Mouse (Mus musculus) retina, embryonic 14.5 days (tissue): ENCODE measurements at regions not wholly inside any gene's neighbourhood (a gene's known extent, or its start where the extent isn't known, plus 50 kb on each side); places are given as distances from the start of the nearest gene placed in this dataset.

Source experiments
- DNase-seq: peaks from one replicate; pipeline ENCODE4 v3.0.0-alpha.2; 2015; ENCODE audit warnings: low spot score

DNA sequence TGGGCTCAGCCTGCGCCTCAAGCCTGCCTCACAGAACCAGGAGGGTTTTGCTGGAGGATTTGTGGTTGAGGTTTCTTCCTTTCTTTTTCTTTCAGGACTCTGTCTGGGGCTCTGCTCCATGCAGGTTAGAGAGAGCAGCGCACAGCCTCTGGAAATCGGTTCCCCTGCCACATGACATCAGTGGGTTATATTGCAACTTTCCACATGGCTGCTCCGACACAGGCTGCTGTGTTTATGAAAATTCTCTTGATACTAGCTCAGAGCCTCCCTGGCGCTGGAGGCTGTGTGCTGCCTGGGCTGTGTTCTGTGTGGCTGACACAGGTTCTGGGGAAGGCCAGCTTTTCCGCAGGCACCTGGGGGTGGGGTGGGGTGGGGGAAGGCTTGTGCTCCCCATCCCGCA is 178.7 kb upstream of the Gm4791 start:
- peak; percentile 60 for DNase-seq

DNA sequence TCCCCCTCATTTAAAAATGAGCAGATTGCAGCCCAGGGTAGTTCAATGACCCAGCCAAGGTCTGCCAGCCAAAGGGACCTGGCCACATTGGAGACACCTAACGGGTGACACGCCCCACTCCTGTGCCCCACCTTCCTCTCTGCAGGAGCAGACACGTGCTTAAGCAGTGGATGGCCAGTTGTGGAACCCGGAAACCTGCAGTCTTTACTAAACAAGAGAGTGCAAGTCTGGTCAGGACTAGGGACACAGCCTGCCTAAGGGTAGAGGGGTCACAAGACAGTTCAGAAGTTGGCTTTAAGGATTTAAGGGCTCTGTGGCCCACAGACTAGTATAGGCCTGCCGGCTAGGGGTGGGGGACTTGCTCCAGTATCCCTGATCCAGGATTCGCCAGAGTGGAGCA is 179.2 kb upstream of the Gm4791 start:
- no peak for DNase-seq

DNA sequence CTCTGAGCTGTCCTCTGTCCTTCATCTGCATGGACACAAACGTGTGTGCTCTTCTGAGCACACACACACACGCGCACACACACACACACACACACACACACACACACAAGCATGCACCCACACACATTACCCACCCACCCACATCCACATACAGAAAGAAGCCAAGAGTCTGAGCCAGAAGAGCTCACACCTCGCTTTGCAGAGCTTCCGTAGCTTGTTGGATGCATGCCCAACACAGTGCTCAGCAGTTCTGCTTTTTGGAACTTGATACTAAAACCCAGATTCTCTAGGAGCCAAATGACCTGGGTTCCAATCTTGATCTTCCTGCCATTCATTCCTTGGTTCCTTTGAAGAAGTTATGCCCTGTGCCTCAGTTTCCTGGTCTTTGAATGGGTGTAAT is 182.4 kb upstream of the Gm4791 start:
- no peak for DNase-seq

GRCm38 (mm10) chr9:46814478-46815241 is 183.9 kb upstream of the Gm4791 start:
- peak; percentile 96 for DNase-seq

DNA sequence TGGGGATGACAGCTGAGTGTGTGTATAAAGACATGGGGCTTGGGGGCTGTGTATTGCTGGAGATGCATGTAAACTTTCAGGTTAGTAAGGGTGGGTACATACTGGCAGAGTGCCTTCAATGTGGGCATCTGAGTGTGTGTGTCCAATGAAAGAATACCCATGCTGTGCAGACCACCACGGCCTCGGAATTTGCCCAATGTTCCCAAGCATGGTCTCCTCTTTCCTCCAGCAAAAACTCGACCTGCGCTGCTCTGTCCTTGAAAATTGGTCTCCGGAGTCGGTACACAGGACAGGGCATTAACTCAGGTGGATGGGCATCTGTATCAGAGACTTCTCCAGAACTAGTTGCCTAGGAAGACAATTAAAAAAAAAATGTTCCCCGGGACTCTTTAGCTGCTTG is 188.3 kb upstream of the Gm4791 start:
- no peak for DNase-seq

- DNase-seq, result no peak
Measured at GRCm38 (mm10) chr9:46795446-46795845, 203.1 kb upstream of the Gm4791 start.

DNA sequence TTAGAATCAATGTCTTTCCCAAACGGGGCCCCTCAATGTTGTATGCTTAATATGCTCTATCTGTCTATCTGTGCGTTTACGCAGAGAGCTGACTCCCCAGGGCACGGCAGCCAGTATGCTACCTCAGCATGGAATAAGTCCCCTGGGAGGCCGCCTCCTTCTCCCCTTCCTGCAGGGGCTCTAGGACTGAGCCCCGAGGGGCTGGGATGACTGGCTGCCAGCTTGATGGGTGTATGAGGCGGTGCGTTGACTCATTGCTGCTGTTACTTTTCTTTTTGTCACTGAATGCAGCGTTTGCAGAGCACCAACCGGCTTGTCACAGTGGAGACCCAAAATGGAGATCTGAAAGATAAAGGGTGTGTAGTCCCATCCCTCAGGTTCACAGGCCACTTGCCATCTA is 209.5 kb upstream of the Gm4791 start:
- no peak for DNase-seq

DNA sequence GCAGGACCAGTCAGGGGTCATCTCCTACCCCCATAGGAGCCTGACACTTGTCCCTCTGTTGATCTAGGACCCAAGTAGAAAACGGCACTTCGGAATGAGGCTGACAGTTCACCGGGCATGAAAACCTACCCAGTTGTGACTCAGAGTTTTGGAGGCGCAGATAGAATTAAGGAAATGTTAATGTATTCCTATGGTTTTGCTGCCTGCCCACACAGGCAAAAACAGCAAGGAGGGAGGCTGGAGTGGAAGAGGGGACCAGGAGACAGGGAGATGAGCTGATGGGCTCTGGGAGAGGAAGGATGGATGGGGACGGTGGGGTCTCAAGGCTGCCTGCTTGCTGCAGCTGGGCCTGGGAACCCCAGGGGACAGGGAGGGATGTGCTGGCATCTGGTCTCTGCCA is 210.1 kb upstream of the Gm4791 start:
- DNase-seq, result no peak

DNA sequence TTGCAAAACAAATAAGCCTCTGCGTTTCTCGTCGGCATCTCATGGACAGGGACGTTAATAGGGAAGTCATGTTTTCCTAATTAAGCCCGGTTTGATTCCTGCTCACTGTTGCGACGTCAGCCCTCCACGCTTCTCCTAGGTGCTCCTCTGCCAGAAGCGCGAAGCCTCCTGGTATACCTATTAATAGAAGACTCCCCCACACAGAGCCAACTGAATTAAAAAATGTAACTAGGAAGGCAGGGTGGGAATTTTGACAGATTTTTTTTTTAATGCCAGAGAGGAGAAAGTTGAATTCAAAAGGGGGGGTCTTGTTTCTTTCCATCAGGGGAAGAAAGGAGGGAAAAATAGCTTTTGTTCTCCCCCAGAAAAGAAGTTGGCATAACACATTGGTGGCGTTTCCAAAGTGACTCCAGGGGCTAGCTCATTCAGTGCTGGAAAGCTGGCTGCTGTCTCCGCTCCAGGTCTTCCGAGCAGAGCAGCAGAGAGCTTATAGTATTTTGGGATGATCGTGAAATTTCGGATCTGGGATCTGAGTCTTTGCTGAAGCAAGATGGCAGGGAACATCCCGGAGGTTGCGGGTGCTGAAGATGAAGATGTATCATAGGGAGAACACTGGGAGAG is 214.1 kb upstream of the Gm4791 start:
- no peak for DNase-seq

DNA sequence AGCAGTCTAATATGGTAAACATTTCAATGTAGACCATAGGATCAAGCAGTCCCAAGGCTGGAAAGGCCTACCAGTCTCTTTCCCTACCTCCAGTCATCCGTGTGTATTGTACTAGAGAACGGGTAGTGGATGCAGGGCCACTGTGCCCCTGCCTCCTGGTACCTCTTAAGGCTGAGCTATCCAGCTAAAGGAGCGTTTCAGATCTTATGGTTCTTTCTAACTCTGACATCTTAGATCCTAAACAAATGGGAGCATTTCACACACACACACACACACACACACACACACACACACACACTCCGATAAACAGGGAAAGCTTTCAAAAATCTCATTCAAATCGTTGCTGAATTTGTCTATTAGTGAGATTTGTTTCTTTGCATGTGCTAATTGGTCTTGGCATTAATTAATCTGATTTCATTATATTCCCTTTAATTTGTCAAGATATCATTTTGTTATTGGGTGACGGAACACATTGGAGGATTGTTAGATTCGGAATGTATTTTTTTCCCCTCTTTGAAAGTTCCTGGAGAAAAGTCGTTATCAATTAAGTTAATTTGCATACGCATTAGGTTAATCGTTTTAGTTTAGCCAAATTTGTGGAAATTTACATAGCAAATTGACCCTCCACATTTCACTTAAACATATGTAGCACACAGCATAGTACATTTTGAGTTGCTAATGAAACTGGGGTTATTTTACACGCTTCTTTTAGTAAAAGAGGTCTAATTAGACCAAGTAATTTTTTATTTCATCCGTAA is 214.8 kb upstream of the Gm4791 start:
- DNase-seq, result no peak

- DNase-seq, result no peak
Measured at GRCm38 (mm10) chr9:46781681-46782080, 216.9 kb upstream of the Gm4791 start.

DNA sequence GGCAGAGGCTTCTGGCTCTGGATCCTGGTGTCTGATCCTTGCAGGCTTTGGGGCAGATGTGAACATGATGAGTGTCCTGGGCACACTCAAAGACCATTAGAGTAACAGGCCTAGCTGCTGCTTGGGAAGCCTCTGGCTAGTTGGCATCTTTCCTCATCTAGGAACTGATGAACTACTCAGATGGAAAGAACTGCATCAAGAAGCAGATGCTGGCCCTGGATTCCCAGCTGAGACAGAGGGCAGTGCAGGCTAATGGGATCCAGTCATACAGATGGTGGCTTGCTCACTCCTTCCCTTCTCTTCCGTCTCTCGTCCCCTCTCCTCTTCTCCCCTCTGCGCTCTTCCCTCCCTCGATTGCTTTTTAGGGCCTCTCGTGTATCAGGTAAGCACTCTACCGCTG is 219.8 kb upstream of the Gm4791 start:
- no peak for DNase-seq

- no peak for DNase-seq
Measured at GRCm38 (mm10) chr9:46774821-46775220, 223.7 kb upstream of the Gm4791 start.

DNA sequence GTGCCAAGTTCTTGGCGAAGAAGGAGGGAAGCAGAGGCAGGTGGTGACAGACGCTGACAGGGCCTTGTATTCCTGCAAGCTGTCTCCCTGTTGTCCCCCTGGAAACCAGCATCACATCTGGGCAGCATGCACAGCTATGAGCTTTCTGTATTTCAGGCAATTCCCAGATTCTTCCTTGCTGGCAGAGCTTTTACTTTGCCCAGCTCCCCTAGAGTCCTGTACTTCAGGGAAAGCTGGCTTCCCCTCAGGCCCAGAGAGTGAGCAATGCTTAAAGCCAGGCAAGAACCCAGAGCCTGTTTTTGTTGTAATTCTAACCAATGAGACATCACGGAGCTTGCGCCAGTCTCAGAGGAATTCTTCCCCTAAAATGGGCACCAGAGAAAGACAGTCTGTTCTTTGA is 238.3 kb upstream of the Gm4791 start:
- DNase-seq, result no peak

DNA sequence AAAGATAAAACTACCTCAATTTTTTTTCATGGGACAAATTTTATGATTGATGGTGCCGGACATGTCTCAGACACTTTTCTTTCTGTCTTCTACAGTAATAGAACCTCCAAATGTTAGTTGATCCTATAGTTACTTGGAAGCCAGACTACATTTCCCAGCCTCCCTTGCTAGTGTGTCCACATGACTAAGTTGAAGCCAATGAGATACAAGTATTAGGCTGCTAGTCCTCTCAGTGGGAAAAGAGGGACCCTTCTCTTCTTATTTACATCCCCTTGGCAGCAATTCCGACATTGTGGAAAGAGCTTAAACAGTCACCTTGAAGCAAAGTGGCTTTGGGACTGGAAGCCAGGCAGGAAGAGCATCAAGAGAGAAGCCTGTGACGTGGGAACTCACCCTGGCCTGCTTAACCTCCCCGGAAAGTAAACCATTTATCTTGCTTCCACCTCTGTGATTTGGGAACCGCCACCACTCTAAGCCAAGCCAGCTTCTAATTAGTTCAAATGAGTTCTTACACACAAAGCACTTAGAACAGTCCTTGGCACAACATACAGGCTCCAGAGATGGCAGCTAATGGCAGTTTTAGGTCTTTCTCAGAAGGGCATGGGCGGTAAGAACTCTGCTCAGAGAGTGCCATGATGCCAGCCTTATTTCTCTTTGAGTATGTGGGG is 241.4 kb upstream of the Gm4791 start:
- DNase-seq, result no peak

DNA sequence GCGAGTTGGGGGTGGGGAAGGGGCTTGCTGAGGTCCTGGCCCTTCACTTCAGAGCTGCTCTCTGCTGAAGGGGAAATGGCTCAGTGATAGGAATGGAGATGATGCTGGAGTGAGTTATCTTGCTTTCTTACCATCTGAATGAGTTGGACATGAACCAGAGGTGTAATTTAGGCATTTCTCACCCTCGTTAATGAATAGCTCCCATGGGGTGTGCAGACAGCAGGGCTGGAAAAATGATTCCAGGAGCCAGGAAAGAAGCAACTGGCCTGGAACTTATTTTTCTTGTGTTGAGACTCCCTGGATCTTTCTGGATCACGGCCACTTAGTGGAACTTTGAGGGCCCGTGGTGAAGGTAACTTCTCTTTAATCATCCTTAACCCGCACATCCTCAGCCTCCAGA is 246.6 kb upstream of the Gm4791 start:
- no peak for DNase-seq

GRCm38 (mm10) chr9:46749441-46749840 is 249.1 kb upstream of the Gm4791 start:
- DNase-seq, result no peak

GRCm38 (mm10) chr9:46746266-46746665 is 252.3 kb upstream of the Gm4791 start:
- DNase-seq, result no peak

GRCm38 (mm10) chr9:46740496-46740895 is 258.0 kb upstream of the Gm4791 start:
- no peak for DNase-seq

- no peak for DNase-seq
Measured at GRCm38 (mm10) chr9:46739341-46739740, 259.2 kb upstream of the Gm4791 start.

- DNase-seq, result no peak
Measured at GRCm38 (mm10) chr9:46738634-46739033, 259.9 kb upstream of the Gm4791 start.

DNA sequence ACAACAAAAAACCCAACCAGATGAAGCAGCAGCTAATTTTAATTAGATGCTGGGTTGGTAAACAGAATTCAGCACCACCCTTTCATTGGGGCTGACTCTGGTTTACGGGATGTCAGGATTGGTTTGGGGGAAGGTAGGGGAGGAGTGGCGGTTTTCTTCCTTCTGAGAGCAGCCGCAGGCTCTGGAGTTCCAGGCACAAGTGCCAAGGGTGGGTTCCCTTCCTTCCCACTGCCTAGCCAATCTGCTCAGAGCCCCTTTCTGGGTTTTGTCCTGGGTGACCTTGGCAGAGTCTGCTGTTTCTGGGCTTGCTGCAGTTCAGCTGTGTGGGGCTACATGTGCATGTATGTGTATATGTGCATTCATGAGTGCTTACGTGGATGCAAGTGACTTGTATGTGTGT is 260.5 kb upstream of the Gm4791 start:
- no peak for DNase-seq

DNA sequence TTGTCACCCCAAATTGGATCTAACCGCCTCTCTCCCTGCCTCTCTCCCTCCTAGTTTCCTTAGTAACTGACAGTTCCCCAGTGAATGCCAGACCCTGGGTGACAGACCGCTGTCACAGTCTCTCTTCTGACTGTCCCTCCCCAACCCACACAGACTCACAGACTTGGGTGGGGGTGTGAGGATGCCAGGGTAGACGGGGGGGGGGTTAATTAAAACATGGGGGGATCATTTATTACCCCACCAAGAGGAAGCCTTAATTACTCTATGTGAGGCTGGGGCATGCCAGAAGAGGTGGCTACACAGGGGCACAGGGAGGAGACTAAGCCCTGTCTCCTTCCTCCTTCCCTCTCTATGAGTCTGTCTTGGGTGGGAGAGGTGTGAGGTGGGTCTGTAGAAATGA is 261.1 kb upstream of the Gm4791 start:
- peak; percentile 30 for DNase-seq
